Comparison of ENCODE assay signal across 8 mouse cellular contexts in genomic region chr17:45551816-45552451, GRCm38 (mm10). TPM values are rescaled to one million over a fixed set of nuclear protein-coding genes. Genes with fewer than 3 reads are reported as not detected.
DNase-seq lines count a peak whose midpoint lies in the region; ATAC-seq and TF ChIP-seq lines count a peak whose summit lies in the region.

No protein-coding gene starts in this region.

- DNase-seq in adipocyte (ENCODE audit: low spot score): peak; percentile 81
- peak; percentile 81 for DNase-seq in embryo, embryonic 11 days
- peak; percentile 85 for DNase-seq in kidney, postnatal 10 days
- peak; percentile 83 for DNase-seq in liver, postnatal 0 days
- peak; percentile 71 for DNase-seq in ovary, postnatal 36 days (ENCODE audit: low spot score)
- DNase-seq in yolk sac, embryonic 10.5 days (ENCODE audit: low spot score): peak; percentile 51

- no peak for TF ChIP-seq EP300 in liver, postnatal 0 days (IDR thresholded peaks at IDR 0.05; ENCODE audit: low read depth)

- H3K9ac ChIP-seq in liver, postnatal 0 days (replicated peaks): no peak overlapping the region

- no peak overlapping the region for H3K4me3 ChIP-seq in E14TG2a.4 (replicated peaks; ENCODE audit: low read length)
- no peak overlapping the region for H3K4me3 ChIP-seq in liver, postnatal 0 days (ENCODE audit: low read depth, low read length)

- peaks cover 57% of the 10 kb centered on the region for H3K4me1 ChIP-seq in E14TG2a.4 (replicated peaks; ENCODE audit: low read depth, low read length)
- H3K4me1 ChIP-seq in liver, postnatal 0 days (ENCODE audit: insufficient read depth): peaks cover 13% of the 10 kb centered on the region

- 9% methylated on average over 8 of the region's 8 CpGs for WGBS in liver, postnatal 0 days (ENCODE audit: insufficient replicate concordance)

- peak; percentile 49 for ATAC-seq in granulocyte monocyte progenitor cell, adult 5-6 weeks (replicated peaks; ENCODE audit: poor library complexity, severe bottlenecking)
- ATAC-seq in liver, postnatal 0 days: peak; percentile 59

- no peaks in the 10 kb centered on the region for H3K9me3 ChIP-seq in E14TG2a.4 (ENCODE audit: low read length)
- H3K9me3 ChIP-seq in liver, postnatal 0 days (ENCODE audit: low read length): no peaks in the 10 kb centered on the region

- H3K4me2 ChIP-seq in liver, postnatal 0 days (ENCODE audit: low read depth, low read length): no peak overlapping the region

- H3K27ac ChIP-seq in liver, postnatal 0 days (ENCODE audit: low read depth): no peak overlapping the region

- H3K36me3 ChIP-seq in E14TG2a.4 (ENCODE audit: insufficient read depth, low read length): no peaks in the 10 kb centered on the region
- no peaks in the 10 kb centered on the region for H3K36me3 ChIP-seq in liver, postnatal 0 days (replicated peaks; ENCODE audit: insufficient read depth, low read length)

- peaks cover 37% of the 10 kb centered on the region for H3K27me3 ChIP-seq in E14TG2a.4 (ENCODE audit: insufficient read depth, low read length)
- peaks cover 50% of the 10 kb centered on the region for H3K27me3 ChIP-seq in liver, postnatal 0 days (ENCODE audit: insufficient read depth, low read length)

- TF ChIP-seq CTCF in E14TG2a.4 (conservative IDR thresholded peaks at IDR 0.05; ENCODE audit: low read length): peak; percentile 95
- peak; percentile 92 for TF ChIP-seq CTCF in liver, postnatal 0 days (IDR thresholded peaks at IDR 0.05; ENCODE audit: low read depth)

RNA-seq across cellular contexts. Expression of gene Tmem151b, which starts 2.5 kb away (rescaled TPM):
- not detected in 2 replicates for total RNA-seq in granulocyte monocyte progenitor cell, adult 5-6 weeks (2014; fragmentation: Nextera tagmentation)
- not detected in 2 replicates for total RNA-seq in granulocyte monocyte progenitor cell, adult 5-6 weeks (2017)
- 0.13 and 0.19 TPM in 2 replicates for polyA plus RNA-seq in liver, postnatal 0 days (2015; fragmentation: Nextera tagmentation; extraction: Ambion mirVana)

RNA-seq across cellular contexts. Expression of gene Nfkbie, which starts 3.6 kb away (rescaled TPM):
- total RNA-seq in granulocyte monocyte progenitor cell, adult 5-6 weeks (2014; fragmentation: Nextera tagmentation): 4.6 and 7.8 TPM in 2 replicates
- 4.9 and 6.0 TPM in 2 replicates for total RNA-seq in granulocyte monocyte progenitor cell, adult 5-6 weeks (2017)
- 2.8 and 3.0 TPM in 2 replicates for polyA plus RNA-seq in liver, postnatal 0 days (2015; fragmentation: Nextera tagmentation; extraction: Ambion mirVana)

RNA-seq across cellular contexts. Expression of gene Slc35b2, which starts 11.7 kb away (rescaled TPM):
- total RNA-seq in granulocyte monocyte progenitor cell, adult 5-6 weeks (2014; fragmentation: Nextera tagmentation): 88.5 and 124 TPM in 2 replicates
- 39.3 and 77.1 TPM in 2 replicates for total RNA-seq in granulocyte monocyte progenitor cell, adult 5-6 weeks (2017)
- polyA plus RNA-seq in liver, postnatal 0 days (2015; fragmentation: Nextera tagmentation; extraction: Ambion mirVana): 47.7 and 47.9 TPM in 2 replicates

RNA-seq across cellular contexts. Expression of gene Hsp90ab1, which starts 21.1 kb away (rescaled TPM):
- total RNA-seq in granulocyte monocyte progenitor cell, adult 5-6 weeks (2014; fragmentation: Nextera tagmentation): 1,977 and 2,073 TPM in 2 replicates
- 2,383 and 2,522 TPM in 2 replicates for total RNA-seq in granulocyte monocyte progenitor cell, adult 5-6 weeks (2017)
- 419 and 445 TPM in 2 replicates for polyA plus RNA-seq in liver, postnatal 0 days (2015; fragmentation: Nextera tagmentation; extraction: Ambion mirVana)

RNA-seq across cellular contexts. Expression of gene Tcte1, which starts 28.7 kb away (rescaled TPM):
- total RNA-seq in granulocyte monocyte progenitor cell, adult 5-6 weeks (2014; fragmentation: Nextera tagmentation): not detected in 2 replicates
- not detected in 2 replicates for total RNA-seq in granulocyte monocyte progenitor cell, adult 5-6 weeks (2017)
- polyA plus RNA-seq in liver, postnatal 0 days (2015; fragmentation: Nextera tagmentation; extraction: Ambion mirVana): not detected in 2 replicates
